Mouse (Mus musculus) myocyte (in vitro differentiated cells): ENCODE results near the gene Ecm2. TPM values are rescaled to one million over a fixed set of nuclear protein-coding genes. Genes with fewer than 3 reads are reported as not detected.

Experiments
- H3K27me3 ChIP-seq: one replicate; pipeline ENCODE4 v1.6.1; 2011; ENCODE audit not compliant: control insufficient read depth, insufficient read depth, insufficient read length
- H3K36me3 ChIP-seq: one replicate; pipeline ENCODE4 v1.6.1; 2011; ENCODE audit not compliant: control insufficient read depth, insufficient read depth
- H3K4me2 ChIP-seq: one replicate; pipeline ENCODE4 v1.6.1; 2011; ENCODE audit warnings: low read depth, control low read depth
- H3K4me3 ChIP-seq: one replicate; pipeline ENCODE4 v1.5.1; 2011; ENCODE audit warnings: mild to moderate bottlenecking, control low read depth, moderate library complexity
- H3K79me2 ChIP-seq: one replicate; pipeline ENCODE4 v1.6.1; 2011; ENCODE audit not compliant: control insufficient read depth, insufficient read depth
- H3ac ChIP-seq: one replicate; pipeline ENCODE4 v1.6.1; 2011; ENCODE audit not compliant: control insufficient read depth, insufficient read length
- CEBPB ChIP-seq: IDR thresholded peaks from 2 replicates; pipeline ENCODE4 v1.6.1; 2011; ENCODE audit warnings: mild to moderate bottlenecking, moderate library complexity; ENCODE audit not compliant: poor library complexity, insufficient read depth, severe bottlenecking
- E2F4 ChIP-seq: IDR thresholded peaks from one replicate; pipeline ENCODE4 v1.6.1; 2011; ENCODE audit warnings: mild to moderate bottlenecking, control low read depth, moderate library complexity; ENCODE audit not compliant: insufficient read depth
- MAX ChIP-seq: IDR thresholded peaks from one replicate; pipeline ENCODE4 v1.6.1; 2011; ENCODE audit warnings: low read depth, mild to moderate bottlenecking, control low read depth
- MYOD1 ChIP-seq, 3 experiments: IDR thresholded peaks; one replicate each; pipeline ENCODE4 v1.6.1; 2011; ENCODE audit warnings: control low read depth in 2 of 3, low read depth in 2 of 3, mild to moderate bottlenecking in 2 of 3, moderate library complexity in 1 of 3; ENCODE audit not compliant: insufficient read length in 2 of 3, control insufficient read depth in 1 of 3
- MYOG ChIP-seq, 3 experiments: IDR thresholded peaks; one replicate each; pipeline ENCODE4 v1.6.1; 2011; ENCODE audit warnings: control low read depth in 2 of 3, low read depth in 2 of 3, mild to moderate bottlenecking in 2 of 3; ENCODE audit not compliant: insufficient read length in 2 of 3, control insufficient read depth in 1 of 3, insufficient read depth in 1 of 3
- POLR2A ChIP-seq: IDR thresholded peaks from one replicate; pipeline ENCODE4 v1.6.1; 2011; ENCODE audit warnings: low read depth, mild to moderate bottlenecking, control low read depth, moderate library complexity; ENCODE audit not compliant: insufficient read length
- POLR2AphosphoS2 ChIP-seq: IDR thresholded peaks from one replicate; pipeline ENCODE4 v1.6.1; 2011; ENCODE audit warnings: low read depth, control low read depth; ENCODE audit not compliant: insufficient read length
- REST ChIP-seq: IDR thresholded peaks from one replicate; pipeline ENCODE4 v1.6.1; 2011; ENCODE audit warnings: mild to moderate bottlenecking, control low read depth, moderate library complexity; ENCODE audit not compliant: insufficient read depth, insufficient read length
- SRF ChIP-seq: IDR thresholded peaks from one replicate; pipeline ENCODE4 v1.6.1; 2011; ENCODE audit warnings: low read depth; ENCODE audit not compliant: control insufficient read depth, insufficient read length
- TCF12 ChIP-seq: IDR thresholded peaks from one replicate; pipeline ENCODE4 v1.6.1; 2011; ENCODE audit warnings: mild to moderate bottlenecking, control low read depth; ENCODE audit not compliant: poor library complexity, insufficient read depth, severe bottlenecking
- TCF3 ChIP-seq: IDR thresholded peaks from one replicate; pipeline ENCODE4 v1.6.1; 2011; ENCODE audit warnings: low read depth, control low read depth; ENCODE audit not compliant: insufficient read length
- USF1 ChIP-seq: IDR thresholded peaks from one replicate; pipeline ENCODE4 v1.6.1; 2011; ENCODE audit warnings: low read depth, mild to moderate bottlenecking, control low read depth, moderate library complexity
- polyA plus RNA-seq: library from polyadenylated mRNA; unstranded; fragments of >200 nt; fragmentation: generic; extraction: Trizol; gene quantifications from one replicate; pipeline ENCODE4 v1.2.1, GENCODE M21; 2012; ENCODE audit warnings: missing spikeins

The Ecm2 gene
- polyA plus RNA-seq, 1 experiment = 0.08 TPM

DNA sequence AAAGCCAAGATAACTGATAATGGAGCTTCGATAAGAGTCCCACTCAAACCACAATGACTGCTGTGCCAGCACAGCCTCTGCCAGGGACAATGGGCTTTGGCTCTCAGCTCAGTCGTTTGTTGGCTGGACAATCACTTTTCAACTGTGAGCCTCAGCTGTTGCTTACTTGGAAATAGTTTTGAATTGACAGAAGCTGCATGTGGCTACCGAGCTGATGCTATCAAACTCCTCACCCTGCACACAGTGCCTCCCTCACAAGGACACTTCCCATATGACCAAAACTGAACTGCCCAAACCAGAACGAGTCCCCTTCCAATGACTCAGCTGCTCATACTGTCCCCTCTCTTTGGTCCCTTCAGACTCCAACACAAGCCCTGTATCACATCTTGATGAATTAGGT is 33.8 kb upstream of the Ecm2 start:
- no peak overlapping the region for H3ac ChIP-seq
- H3K79me2 ChIP-seq = no peaks in the 10 kb centered on the region
- peak overlapping the region; percentile 12 for H3K4me2 ChIP-seq
- TF ChIP-seq MYOG (IDR thresholded peaks at IDR 0.05; ENCODE audit: control insufficient read depth in 1 of 3, insufficient read depth in 1 of 3, insufficient read length in 2 of 3, low read depth in 2 of 3) = peak in 2 of 3 experiments; percentile 75 to 81
- TF ChIP-seq MAX = no peak
- TF ChIP-seq MYOD1 (IDR thresholded peaks at IDR 0.05; ENCODE audit: control insufficient read depth in 1 of 3, insufficient read length in 2 of 3, low read depth in 2 of 3) = peak; percentile 7 to 65 (median 46)
- TF ChIP-seq E2F4 = no peak
- TF ChIP-seq TCF12 = peak; percentile 38
- TF ChIP-seq POLR2A = no peak
- TF ChIP-seq SRF = peak; percentile 85
- H3K36me3 ChIP-seq = no peaks in the 10 kb centered on the region
- no peak overlapping the region for H3K4me3 ChIP-seq
- H3K27me3 ChIP-seq = no peaks in the 10 kb centered on the region

DNA sequence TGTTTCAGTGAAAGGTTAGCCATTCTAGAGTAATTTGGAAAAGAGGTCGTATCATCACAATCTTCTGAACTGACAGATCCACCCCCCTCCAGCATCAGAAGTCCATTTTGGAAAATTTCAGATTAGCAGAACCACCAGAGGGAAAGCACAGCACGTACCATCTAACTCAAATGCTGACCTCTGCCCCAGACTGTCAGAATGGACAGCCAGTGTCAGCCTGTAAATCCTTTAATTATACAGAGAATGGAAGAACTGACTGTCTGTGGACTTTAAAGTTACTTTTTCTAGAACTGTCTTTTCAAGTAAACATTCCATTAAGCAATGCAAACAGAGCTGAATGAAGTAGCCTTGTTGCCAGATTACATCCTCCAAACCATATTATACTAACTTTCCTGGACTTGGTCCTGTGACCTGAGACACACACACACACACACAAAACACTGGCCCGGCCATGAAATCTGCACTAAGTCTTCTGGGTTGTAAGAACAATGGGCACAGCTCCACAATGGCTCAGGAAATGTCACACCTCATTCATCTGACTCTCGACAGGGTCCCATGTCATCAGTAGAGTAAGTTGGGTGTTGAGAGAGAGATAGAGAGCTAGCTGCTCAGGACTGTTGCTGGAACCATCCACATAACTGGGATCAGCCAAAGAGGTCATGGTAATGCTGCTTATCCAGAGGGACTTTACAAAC is 32.5 kb upstream of the Ecm2 start:
- Histone ChIP-seq H3K36me3 (no peaks in the 10 kb centered on the region), H3K27me3 (no peaks in the 10 kb centered on the region), H3K4me2 (no peak overlapping the region), H3K4me3 (no peak overlapping the region), H3K79me2 (no peaks in the 10 kb centered on the region), H3ac (no peak overlapping the region)
- TF ChIP-seq CEBPB (no peak), TCF3 (no peak), MAX (no peak), SRF (no peak)

DNA sequence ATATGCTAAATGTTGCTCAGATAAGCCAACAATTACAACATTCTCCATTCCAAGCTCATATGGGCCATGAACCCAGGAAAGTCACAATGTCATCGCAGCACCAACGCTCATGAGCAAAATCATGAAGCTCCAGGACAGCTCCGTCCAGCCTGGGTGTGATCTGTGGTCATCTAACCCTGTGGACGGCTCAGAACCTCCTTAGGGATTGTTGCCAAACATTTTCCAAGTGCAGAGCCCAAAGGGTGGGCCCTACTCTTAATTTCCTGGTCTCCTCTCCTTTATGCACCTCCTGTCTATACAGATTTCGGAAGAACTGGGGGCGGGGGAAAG is 32.0 kb upstream of the Ecm2 start:
- Histone ChIP-seq H3K79me2 (no peaks in the 10 kb centered on the region), H3K4me3 (no peak overlapping the region), H3K36me3 (no peaks in the 10 kb centered on the region), H3ac (no peak overlapping the region), H3K27me3 (no peaks in the 10 kb centered on the region), H3K4me2 (no peak overlapping the region)
- no peak for TF ChIP-seq USF1
- no peak for TF ChIP-seq E2F4
- TF ChIP-seq MYOD1 (IDR thresholded peaks at IDR 0.05; ENCODE audit: control insufficient read depth in 1 of 3, insufficient read length in 2 of 3, low read depth in 2 of 3) = no peak
- no peak for TF ChIP-seq MAX
- no peak for TF ChIP-seq POLR2A
- no peak for TF ChIP-seq TCF3
- no peak for TF ChIP-seq CEBPB
- no peak for TF ChIP-seq TCF12
- no peak for TF ChIP-seq POLR2AphosphoS2
- TF ChIP-seq MYOG (IDR thresholded peaks at IDR 0.05; ENCODE audit: control insufficient read depth in 1 of 3, insufficient read depth in 1 of 3, insufficient read length in 2 of 3, low read depth in 2 of 3) = no peak
- no peak for TF ChIP-seq REST

DNA sequence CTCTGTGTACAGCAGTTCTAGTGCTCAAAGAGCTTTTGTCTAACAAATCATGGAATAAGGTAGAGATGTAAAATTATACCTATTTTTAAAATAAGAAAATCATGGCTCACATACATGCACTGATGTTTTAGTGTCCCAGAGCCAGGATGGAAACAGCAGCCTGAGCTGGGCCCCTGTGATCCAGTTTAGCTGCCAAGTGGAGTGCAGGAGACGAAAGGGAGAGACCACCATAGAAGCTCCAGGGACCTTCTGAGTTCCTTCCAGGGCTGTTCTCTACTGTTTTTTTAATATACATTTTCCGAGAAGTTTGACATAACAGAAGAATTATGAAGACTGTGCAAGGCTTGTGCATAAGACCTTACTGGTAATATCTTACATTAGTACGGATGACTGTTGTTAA is 26.7 kb upstream of the Ecm2 start:
- Histone ChIP-seq H3K4me2 (no peak overlapping the region), H3K4me3 (no peak overlapping the region), H3K36me3 (no peaks in the 10 kb centered on the region), H3ac (no peak overlapping the region), H3K79me2 (no peaks in the 10 kb centered on the region), H3K27me3 (no peaks in the 10 kb centered on the region)
- no peak for TF ChIP-seq E2F4
- TF ChIP-seq POLR2AphosphoS2 = no peak
- no peak for TF ChIP-seq TCF3
- TF ChIP-seq REST = no peak
- TF ChIP-seq MYOD1 (IDR thresholded peaks at IDR 0.05; ENCODE audit: control insufficient read depth in 1 of 3, insufficient read length in 2 of 3, low read depth in 2 of 3) = no peak
- TF ChIP-seq MAX = no peak
- no peak for TF ChIP-seq CEBPB
- TF ChIP-seq MYOG (IDR thresholded peaks at IDR 0.05; ENCODE audit: control insufficient read depth in 1 of 3, insufficient read depth in 1 of 3, insufficient read length in 2 of 3, low read depth in 2 of 3) = no peak
- no peak for TF ChIP-seq TCF12
- TF ChIP-seq SRF = no peak
- TF ChIP-seq USF1 = no peak
- TF ChIP-seq POLR2A = no peak

DNA sequence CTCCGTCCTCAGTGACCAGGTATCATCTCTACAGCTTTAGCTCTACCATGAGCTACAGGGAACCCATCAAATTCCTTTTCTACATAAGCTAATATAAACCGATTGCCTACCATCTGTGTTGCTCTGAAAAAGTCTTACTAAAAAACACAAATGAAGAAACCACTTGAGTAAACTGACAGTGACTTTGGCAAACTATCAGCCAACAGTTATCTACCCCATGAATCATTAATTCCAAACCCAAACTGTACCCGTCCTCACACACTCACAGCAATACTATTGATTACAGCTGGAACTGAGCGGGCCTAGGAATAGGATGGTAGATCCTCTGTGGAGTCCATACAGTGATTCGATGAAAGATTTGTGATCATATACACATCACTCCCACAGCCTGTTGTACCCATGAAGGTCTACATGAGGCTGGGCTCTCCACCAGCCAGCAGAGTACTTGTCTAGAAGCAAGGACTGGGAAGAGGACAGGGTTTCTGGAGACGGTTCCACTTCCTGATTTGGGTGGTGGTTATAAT is 25.7 kb upstream of the Ecm2 start:
- Histone ChIP-seq H3K36me3 (no peaks in the 10 kb centered on the region), H3K27me3 (no peaks in the 10 kb centered on the region), H3K4me3 (no peak overlapping the region), H3K79me2 (no peaks in the 10 kb centered on the region), H3K4me2 (no peak overlapping the region), H3ac (no peak overlapping the region)
- no peak for TF ChIP-seq MYOG (IDR thresholded peaks at IDR 0.05; ENCODE audit: control insufficient read depth in 1 of 3, insufficient read depth in 1 of 3, insufficient read length in 2 of 3, low read depth in 2 of 3)
- TF ChIP-seq TCF12 = no peak
- no peak for TF ChIP-seq MAX
- no peak for TF ChIP-seq REST
- no peak for TF ChIP-seq MYOD1 (IDR thresholded peaks at IDR 0.05; ENCODE audit: control insufficient read depth in 1 of 3, insufficient read length in 2 of 3, low read depth in 2 of 3)
- TF ChIP-seq POLR2A = no peak
- no peak for TF ChIP-seq USF1
- no peak for TF ChIP-seq TCF3
- TF ChIP-seq CEBPB = no peak
- TF ChIP-seq SRF = no peak
- TF ChIP-seq E2F4 = no peak
- TF ChIP-seq POLR2AphosphoS2 = no peak
